Mouse (Mus musculus) midbrain, embryonic 11.5 days (tissue): ENCODE results near the gene Btrc. TPM values are rescaled to one million over a fixed set of nuclear protein-coding genes. Genes with fewer than 3 reads are reported as not detected.

Source experiments
- ATAC-seq: fragments of 200-750 bp; cut with Nextera tagmentation; 2 replicates; pipeline ENCODE4 v1.8.0; 2017; ENCODE audit warnings: moderate TSS enrichment, moderate library complexity; ENCODE audit not compliant: low FRiP score
- DNase-seq: peaks from one replicate; pipeline ENCODE4 v3.0.0; 2015; ENCODE audit warnings: low spot score; ENCODE audit errors: missing footprints
- H3K27ac ChIP-seq: fragments of 300-500 bp; sonication (generic); 2 replicates; pipeline ENCODE4 v1.5.1; 2014; ENCODE audit warnings: low read depth, low read length
- H3K27me3 ChIP-seq: fragments of 300-500 bp; sonication (generic); 2 replicates; pipeline ENCODE4 v1.6.1; 2014; ENCODE audit warnings: mild to moderate bottlenecking, low read length, moderate library complexity, mixed read lengths; ENCODE audit not compliant: control insufficient read depth, insufficient read depth
- H3K36me3 ChIP-seq: fragments of 300-500 bp; sonication (generic); 2 replicates; pipeline ENCODE4 v1.6.1; 2014; ENCODE audit warnings: mild to moderate bottlenecking, low read length, moderate library complexity, mixed read lengths; ENCODE audit not compliant: control insufficient read depth, insufficient read depth
- H3K4me1 ChIP-seq: fragments of 300-500 bp; sonication (generic); 2 replicates; pipeline ENCODE4 v1.6.1; 2014; ENCODE audit warnings: low read length; ENCODE audit not compliant: control insufficient read depth, insufficient read depth
- H3K4me2 ChIP-seq: fragments of 300-500 bp; sonication (generic); 2 replicates; pipeline ENCODE4 v1.6.1; 2014; ENCODE audit warnings: mild to moderate bottlenecking, moderate library complexity
- H3K4me3 ChIP-seq: fragments of 300-500 bp; sonication (generic); 2 replicates; pipeline ENCODE4 v1.5.1; 2014; ENCODE audit warnings: low read depth, low read length
- H3K9ac ChIP-seq: fragments of 300-500 bp; sonication (generic); 2 replicates; pipeline ENCODE4 v1.6.1; 2014; ENCODE audit warnings: low read length
- H3K9me3 ChIP-seq: fragments of 300-500 bp; sonication (generic); 2 replicates; pipeline ENCODE4 v1.6.1; 2016; ENCODE audit warnings: low read length; ENCODE audit not compliant: control insufficient read depth
- WGBS: fragments of 180-500 bp; shearing (Covaris S2); extraction: QIAGEN DNeasy Blood & Tissue Kit; methylation state at CpG from one replicate; pipeline ENCODE4 v1.1.7; 2014; 5-methylcytosine and 5-hydroxymethylcytosine counted together
- polyA plus RNA-seq: library from polyadenylated mRNA; unstranded; fragments of >200 nt; fragmentation: Nextera tagmentation; extraction: Ambion mirVana; gene quantifications from 2 replicates; pipeline ENCODE4 v1.2.1, GENCODE M21; 2014

Btrc gene
- polyA plus RNA-seq, 1 experiment from 2014 or later, result 49.5 TPM

- H3K9me3 ChIP-seq, result no peaks in the 10 kb centered on the region
- H3K27me3 ChIP-seq, result no peaks in the 10 kb centered on the region
- H3K4me1 ChIP-seq, result no peaks in the 10 kb centered on the region
- DNase-seq (no peak), ATAC-seq (no peak)
- H3K4me2 ChIP-seq, result no peak overlapping the region
- H3K36me3 ChIP-seq, result no peaks in the 10 kb centered on the region
- H3K9ac ChIP-seq, result no peak overlapping the region
- 81% methylated on average over 7 of the region's 7 CpGs for WGBS
- no peak overlapping the region for H3K27ac ChIP-seq
- H3K4me3 ChIP-seq, result no peak overlapping the region
Measured at GRCm38 (mm10) chr19:45491246-45491645, 127.7 kb downstream of the Btrc start.

DNA sequence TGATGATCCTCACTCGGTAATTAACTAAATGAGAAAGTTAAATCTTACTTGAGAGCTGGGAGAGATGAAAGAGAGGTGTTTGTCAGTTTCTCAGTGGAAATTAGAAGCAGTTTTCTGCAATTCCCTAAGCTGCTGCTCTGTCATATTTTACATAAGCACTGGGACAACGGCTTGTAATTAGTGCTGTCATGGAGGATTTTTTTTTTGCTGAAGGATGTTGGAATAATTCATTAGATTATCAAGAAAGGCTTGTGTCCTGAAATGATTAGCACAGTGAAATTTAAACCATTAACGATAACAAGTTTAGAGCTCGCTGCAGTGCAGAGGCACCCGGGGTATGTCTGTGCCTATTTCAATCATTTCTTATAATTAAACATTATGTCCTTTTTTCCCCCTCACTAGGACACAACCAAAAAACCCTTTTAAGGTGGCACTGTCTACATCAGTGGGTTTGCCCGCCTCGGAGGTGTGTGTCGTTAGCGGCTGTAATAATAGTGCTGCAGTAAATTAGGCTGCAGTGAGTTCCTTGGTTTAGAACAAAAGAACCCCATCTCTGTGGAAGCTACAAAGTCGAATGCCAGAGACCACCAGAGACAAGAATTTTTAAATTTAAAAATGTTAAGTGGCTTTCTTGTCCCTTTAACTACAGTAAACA, 130.7 kb downstream of the Btrc start:
- Histone ChIP-seq H3K4me2 (no peak overlapping the region), H3K4me1 (no peaks in the 10 kb centered on the region), H3K9me3 (no peaks in the 10 kb centered on the region), H3K36me3 (no peaks in the 10 kb centered on the region), H3K27me3 (no peaks in the 10 kb centered on the region), H3K9ac (no peak overlapping the region), H3K27ac (no peak overlapping the region), H3K4me3 (no peak overlapping the region)
- 85% methylated on average over 10 of the region's 10 CpGs for WGBS
- DNase-seq (peak; percentile 57), ATAC-seq (no peak)

GRCm38 (mm10) chr19:45505446-45505845, 141.9 kb downstream of the Btrc start:
- no peak overlapping the region for H3K27ac ChIP-seq
- no peak overlapping the region for H3K4me2 ChIP-seq
- WGBS, result 76% methylated on average over 7 of the region's 7 CpGs
- DNase-seq, result peak; percentile 69
- no peaks in the 10 kb centered on the region for H3K4me1 ChIP-seq
- H3K27me3 ChIP-seq, result no peaks in the 10 kb centered on the region
- ATAC-seq, result no peak
- H3K9me3 ChIP-seq, result no peaks in the 10 kb centered on the region
- no peaks in the 10 kb centered on the region for H3K36me3 ChIP-seq
- H3K4me3 ChIP-seq, result no peak overlapping the region
- no peak overlapping the region for H3K9ac ChIP-seq

DNA sequence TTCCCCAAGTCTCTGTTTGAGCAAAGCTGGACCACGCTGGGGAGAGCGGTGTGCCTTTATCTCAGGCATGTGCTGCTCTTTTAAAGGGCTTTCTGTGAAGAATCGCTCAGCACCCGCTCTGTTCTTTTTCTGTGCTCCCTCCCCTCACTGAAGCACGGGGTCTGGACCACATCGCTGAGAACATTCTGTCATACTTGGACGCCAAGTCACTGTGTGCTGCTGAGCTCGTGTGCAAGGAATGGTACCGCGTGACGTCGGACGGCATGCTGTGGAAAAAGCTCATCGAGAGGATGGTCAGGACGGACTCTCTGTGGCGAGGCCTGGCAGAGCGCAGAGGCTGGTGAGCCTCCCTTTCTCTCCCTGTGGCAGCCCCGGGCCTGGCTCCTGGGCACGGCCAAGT, 144.0 kb downstream of the Btrc start:
- DNase-seq (peak; percentile 81), ATAC-seq (no peak)
- H3K4me1 ChIP-seq, result no peaks in the 10 kb centered on the region
- no peak overlapping the region for H3K4me3 ChIP-seq
- no peak overlapping the region for H3K9ac ChIP-seq
- H3K9me3 ChIP-seq, result no peaks in the 10 kb centered on the region
- H3K27me3 ChIP-seq, result no peaks in the 10 kb centered on the region
- H3K36me3 ChIP-seq, result no peaks in the 10 kb centered on the region
- no peak overlapping the region for H3K27ac ChIP-seq
- 85% methylated on average over 19 of the region's 19 CpGs for WGBS
- H3K4me2 ChIP-seq, result no peak overlapping the region

DNA sequence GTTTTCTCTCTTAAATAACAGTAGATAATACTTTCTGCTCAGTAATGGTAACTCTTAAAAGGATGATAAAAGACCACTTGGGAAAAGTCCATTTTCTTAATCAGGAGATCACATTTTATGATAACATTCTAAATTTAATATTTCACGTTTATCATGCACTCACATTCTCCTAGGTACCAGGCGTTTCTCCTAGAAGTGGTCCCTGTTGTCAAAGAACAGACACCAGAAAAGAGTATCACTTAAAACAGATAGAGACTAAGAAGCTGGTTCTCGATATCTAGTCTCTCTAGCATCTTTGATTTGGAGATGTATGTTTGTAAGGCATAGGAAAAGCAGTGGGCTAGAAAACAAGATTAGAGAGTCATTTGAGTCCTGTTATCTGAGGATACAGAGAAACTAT, 147.1 kb downstream of the Btrc start:
- DNase-seq (no peak), ATAC-seq (no peak)
- 0 out of 2 replicates have a peak, but pooled peaks cover 2% of the 10 kb centered on the region for H3K36me3 ChIP-seq
- no peaks in the 10 kb centered on the region for H3K4me1 ChIP-seq
- no peaks in the 10 kb centered on the region for H3K27me3 ChIP-seq
- H3K9ac ChIP-seq, result no peak overlapping the region
- H3K27ac ChIP-seq, result no peak overlapping the region
- H3K4me3 ChIP-seq, result no peak overlapping the region
- WGBS, result 78% methylated on average over 3 of the region's 3 CpGs
- H3K4me2 ChIP-seq, result no peak overlapping the region
- H3K9me3 ChIP-seq, result no peaks in the 10 kb centered on the region

GRCm38 (mm10) chr19:45511406-45511805, 147.9 kb downstream of the Btrc start:
- no peaks in the 10 kb centered on the region for H3K4me1 ChIP-seq
- no peaks in the 10 kb centered on the region for H3K27me3 ChIP-seq
- H3K9me3 ChIP-seq, result no peaks in the 10 kb centered on the region
- H3K9ac ChIP-seq, result no peak overlapping the region
- no peak for DNase-seq
- no peak overlapping the region for H3K4me3 ChIP-seq
- H3K36me3 ChIP-seq, result 0 out of 2 replicates have a peak, but pooled peaks cover 2% of the 10 kb centered on the region
- H3K27ac ChIP-seq, result no peak overlapping the region
- H3K4me2 ChIP-seq, result no peak overlapping the region
- 79% methylated on average over 4 of the region's 4 CpGs for WGBS
- ATAC-seq, result no peak

DNA sequence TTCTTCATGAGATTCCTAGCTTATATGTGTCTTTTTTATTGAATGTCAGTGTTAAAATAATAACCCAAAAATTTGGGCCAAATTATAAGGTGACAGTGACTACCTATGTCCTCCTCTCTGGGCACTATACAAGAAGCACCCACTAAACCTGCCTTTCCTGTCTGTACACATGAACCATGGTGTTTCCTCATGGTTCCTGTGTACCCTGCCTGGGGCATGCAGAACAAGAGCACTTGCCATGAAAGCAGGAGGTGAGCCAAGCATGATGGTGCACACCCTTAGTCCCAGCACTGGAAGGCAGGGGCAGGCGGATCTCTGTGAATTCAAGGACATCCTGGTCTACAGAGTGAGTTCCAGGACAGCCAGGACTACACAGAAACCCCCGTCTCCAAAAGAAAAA, 151.8 kb downstream of the Btrc start:
- Histone ChIP-seq H3K36me3 (0 out of 2 replicates have a peak, but pooled peaks cover 2% of the 10 kb centered on the region), H3K9ac (no peak overlapping the region), H3K27ac (no peak overlapping the region), H3K4me1 (no peaks in the 10 kb centered on the region), H3K27me3 (no peaks in the 10 kb centered on the region), H3K4me2 (no peak overlapping the region), H3K9me3 (no peaks in the 10 kb centered on the region), H3K4me3 (no peak overlapping the region)
- ATAC-seq (no peak), DNase-seq (no peak)
- WGBS, result 90% methylated on average over 2 of the region's 2 CpGs

DNA sequence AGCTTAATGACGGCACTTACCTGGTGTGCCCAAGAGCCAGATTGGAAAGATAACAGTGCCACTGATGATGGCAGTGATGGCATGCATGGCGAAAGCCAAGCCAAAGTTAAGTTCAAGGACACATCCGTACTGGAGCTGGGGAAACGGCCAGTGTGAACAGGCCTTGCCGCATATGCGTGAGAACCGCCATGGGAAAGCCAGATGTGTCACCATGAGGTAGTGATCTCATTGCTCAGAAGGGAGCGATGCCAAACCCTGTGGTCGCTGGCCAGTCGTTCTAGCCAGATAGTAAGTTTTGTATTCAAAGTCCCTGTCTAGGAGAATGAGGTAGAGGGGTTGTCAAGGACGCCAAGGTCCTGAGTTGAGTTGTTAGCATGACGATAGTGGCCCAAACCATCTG, 152.7 kb downstream of the Btrc start:
- WGBS, result 94% methylated on average over 12 of the region's 12 CpGs
- Histone ChIP-seq H3K4me1 (no peaks in the 10 kb centered on the region), H3K4me2 (no peak overlapping the region), H3K9me3 (no peaks in the 10 kb centered on the region), H3K36me3 (0 out of 2 replicates have a peak, but pooled peaks cover 2% of the 10 kb centered on the region), H3K9ac (no peak overlapping the region), H3K27me3 (no peaks in the 10 kb centered on the region), H3K4me3 (no peak overlapping the region), H3K27ac (no peak overlapping the region)
- DNase-seq (no peak), ATAC-seq (no peak)

DNA sequence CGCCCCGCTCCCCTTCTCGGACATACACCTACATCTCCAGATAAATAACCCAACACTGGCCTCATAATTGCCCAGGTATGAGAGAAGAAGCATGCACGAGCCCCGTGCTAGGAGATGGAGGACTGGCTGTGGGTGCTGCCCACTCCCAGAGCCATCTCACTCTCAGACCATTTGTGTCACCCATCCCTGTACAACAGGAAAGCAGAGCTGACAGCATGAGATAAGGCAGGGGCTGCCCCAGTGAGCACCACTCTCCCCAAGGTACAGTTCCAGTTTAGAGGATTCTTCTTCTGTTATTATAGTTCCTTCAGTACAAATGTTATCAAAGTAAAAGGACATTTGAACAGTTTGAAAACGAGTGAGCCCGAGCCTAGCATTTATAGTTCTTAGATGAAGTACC, 163.8 kb downstream of the Btrc start:
- 94% methylated on average over 7 of the region's 7 CpGs for WGBS
- Histone ChIP-seq H3K4me2 (no peak overlapping the region), H3K4me3 (no peak overlapping the region), H3K9ac (no peak overlapping the region), H3K27me3 (no peaks in the 10 kb centered on the region), H3K36me3 (peaks cover 5% of the 10 kb centered on the region; the same call in 1 of the 2 replicates), H3K9me3 (no peaks in the 10 kb centered on the region), H3K4me1 (no peaks in the 10 kb centered on the region), H3K27ac (no peak overlapping the region)
- ATAC-seq (no peak), DNase-seq (no peak)
